In genomic region chr11:98731134-98731533, GRCm38 (mm10) we compare ENCODE assay signal across 8 mouse cellular contexts. TPM values are rescaled to one million over a fixed set of nuclear protein-coding genes. Genes with fewer than 3 reads are reported as not detected.
DNase-seq lines count a peak whose midpoint lies in the region; ATAC-seq and TF ChIP-seq lines count a peak whose summit lies in the region.

No protein-coding gene starts in this region.

- ATAC-seq in embryonic facial prominence, embryonic 12.5 days (ENCODE audit: insufficient number of reproducible peaks, insufficient read depth, low FRiP score, low TSS enrichment): no peak
- no peak for ATAC-seq in neural tube, embryonic 13.5 days (ENCODE audit: low read depth)
- no peak for ATAC-seq in neural tube, embryonic 15.5 days (ENCODE audit: low FRiP score)
- ATAC-seq in stomach, postnatal 0 days (ENCODE audit: low FRiP score, low TSS enrichment): no peak

- 0 out of 2 replicates have a peak overlapping the region, but pooled peaks have one; percentile 7 for H3K27ac ChIP-seq in embryonic facial prominence, embryonic 12.5 days
- no peak overlapping the region for H3K27ac ChIP-seq in embryonic facial prominence, embryonic 10.5 days (replicated peaks)
- H3K27ac ChIP-seq in neural tube, embryonic 13.5 days (replicated peaks): no peak overlapping the region
- H3K27ac ChIP-seq in neural tube, embryonic 15.5 days (replicated peaks): no peak overlapping the region
- H3K27ac ChIP-seq in stomach, postnatal 0 days (replicated peaks): peak overlapping the region; percentile 41; the same call in 1 of the 2 replicates

- no peak for DNase-seq in embryonic facial prominence, embryonic 10.5 days (ENCODE audit: low spot score)
- DNase-seq in layer of hippocampus, postnatal 10 days (ENCODE audit: low spot score in 2 of 2): peak; percentile 46 to 65
- no peak for DNase-seq in stomach, postnatal 0 days (ENCODE audit: low spot score)
- DNase-seq in spleen, postnatal 36 days (ENCODE audit: low spot score in 2 of 2): no peak
- DNase-seq in kidney, postnatal 14 days: no peak

- H3K9ac ChIP-seq in embryonic facial prominence, embryonic 12.5 days: no peak overlapping the region
- peak overlapping the region; percentile 13; the same call in 1 of the 2 replicates for H3K9ac ChIP-seq in neural tube, embryonic 13.5 days
- H3K9ac ChIP-seq in neural tube, embryonic 15.5 days (replicated peaks): no peak overlapping the region
- H3K9ac ChIP-seq in stomach, postnatal 0 days (ENCODE audit: low read length): no peak overlapping the region

- no peak for TF ChIP-seq EP300 in stomach, postnatal 0 days (optimal IDR thresholded peaks at IDR 0.05)

- TF ChIP-seq CTCF in stomach, postnatal 0 days (IDR thresholded peaks at IDR 0.05; ENCODE audit: low read depth): no peak

- peaks cover 17% of the 10 kb centered on the region; the same call in 1 of the 2 replicates for H3K36me3 ChIP-seq in embryonic facial prominence, embryonic 12.5 days
- H3K36me3 ChIP-seq in embryonic facial prominence, embryonic 10.5 days (replicated peaks): peaks cover 18% of the 10 kb centered on the region
- H3K36me3 ChIP-seq in neural tube, embryonic 13.5 days: peaks cover 12% of the 10 kb centered on the region
- H3K36me3 ChIP-seq in neural tube, embryonic 15.5 days: peaks cover 16% of the 10 kb centered on the region
- peaks cover 4% of the 10 kb centered on the region; the same call in 1 of the 2 replicates for H3K36me3 ChIP-seq in stomach, postnatal 0 days (ENCODE audit: control insufficient read depth, insufficient read depth, low read length)

- peaks cover 6% of the 10 kb centered on the region; the same call in 1 of the 2 replicates for H3K4me1 ChIP-seq in embryonic facial prominence, embryonic 12.5 days
- H3K4me1 ChIP-seq in embryonic facial prominence, embryonic 10.5 days: peaks cover 11% of the 10 kb centered on the region
- H3K4me1 ChIP-seq in neural tube, embryonic 13.5 days (replicated peaks): peaks cover 15% of the 10 kb centered on the region
- H3K4me1 ChIP-seq in neural tube, embryonic 15.5 days: peaks cover 17% of the 10 kb centered on the region
- no peaks in the 10 kb centered on the region for H3K4me1 ChIP-seq in stomach, postnatal 0 days (replicated peaks; ENCODE audit: control insufficient read depth, insufficient read depth)

- no peaks in the 10 kb centered on the region for H3K9me3 ChIP-seq in embryonic facial prominence, embryonic 12.5 days
- H3K9me3 ChIP-seq in embryonic facial prominence, embryonic 10.5 days: peaks cover 10% of the 10 kb centered on the region; the same call in 1 of the 2 replicates
- 0 out of 2 replicates have a peak, but pooled peaks cover 4% of the 10 kb centered on the region for H3K9me3 ChIP-seq in neural tube, embryonic 13.5 days
- no peaks in the 10 kb centered on the region for H3K9me3 ChIP-seq in neural tube, embryonic 15.5 days (replicated peaks)
- no peaks in the 10 kb centered on the region for H3K9me3 ChIP-seq in stomach, postnatal 0 days (ENCODE audit: control insufficient read depth, low read length)

- H3K4me3 ChIP-seq in embryonic facial prominence, embryonic 12.5 days: no peak overlapping the region
- no peak overlapping the region for H3K4me3 ChIP-seq in embryonic facial prominence, embryonic 10.5 days
- no peak overlapping the region for H3K4me3 ChIP-seq in neural tube, embryonic 13.5 days
- no peak overlapping the region for H3K4me3 ChIP-seq in neural tube, embryonic 15.5 days (replicated peaks)
- H3K4me3 ChIP-seq in stomach, postnatal 0 days (ENCODE audit: low read depth, low read length): no peak overlapping the region

- no peaks in the 10 kb centered on the region for H3K27me3 ChIP-seq in embryonic facial prominence, embryonic 12.5 days
- H3K27me3 ChIP-seq in embryonic facial prominence, embryonic 10.5 days (replicated peaks; ENCODE audit: low read depth, poor library complexity, severe bottlenecking): no peaks in the 10 kb centered on the region
- no peaks in the 10 kb centered on the region; the same call in 1 of the 2 replicates for H3K27me3 ChIP-seq in neural tube, embryonic 13.5 days
- H3K27me3 ChIP-seq in neural tube, embryonic 15.5 days (replicated peaks): no peaks in the 10 kb centered on the region
- no peaks in the 10 kb centered on the region for H3K27me3 ChIP-seq in stomach, postnatal 0 days (ENCODE audit: control insufficient read depth, insufficient read depth, low read length)

- no peak overlapping the region for H3K4me2 ChIP-seq in embryonic facial prominence, embryonic 12.5 days (replicated peaks)
- H3K4me2 ChIP-seq in neural tube, embryonic 13.5 days: no peak overlapping the region
- no peak overlapping the region for H3K4me2 ChIP-seq in neural tube, embryonic 15.5 days
- no peak overlapping the region for H3K4me2 ChIP-seq in stomach, postnatal 0 days (replicated peaks; ENCODE audit: low read depth)

- 56% methylated on average over 5 of the region's 5 CpGs for WGBS in embryonic facial prominence, embryonic 12.5 days
- 67% methylated on average over 5 of the region's 5 CpGs for WGBS in embryonic facial prominence, embryonic 10.5 days
- WGBS in neural tube, embryonic 13.5 days: 55% methylated on average over 5 of the region's 5 CpGs
- 53% methylated on average over 5 of the region's 5 CpGs for WGBS in neural tube, embryonic 15.5 days
- WGBS in stomach, postnatal 0 days: 37% methylated on average over 5 of the region's 5 CpGs

RNA-seq across cellular contexts. Expression of gene Med24, which starts 1.9 kb away (rescaled TPM):
- 70.4 and 73.6 TPM in 2 replicates for polyA plus RNA-seq in embryonic facial prominence, embryonic 12.5 days (2016; fragmentation: Nextera tagmentation; extraction: Ambion mirVana)
- 73.9 and 78.1 TPM in 2 replicates for polyA plus RNA-seq in embryonic facial prominence, embryonic 10.5 days (2016; fragmentation: Nextera tagmentation; extraction: Ambion mirVana)
- 62.3 and 69.1 TPM in 2 replicates for polyA plus RNA-seq in neural tube, embryonic 13.5 days (2015; fragmentation: Nextera tagmentation; extraction: Ambion mirVana)
- polyA plus RNA-seq in neural tube, embryonic 15.5 days (2015; fragmentation: Nextera tagmentation; extraction: Ambion mirVana): 59.6 and 60.9 TPM in 2 replicates
- 100 to 1,000 TPM in 1 of 2 experiments, 10 to 100 TPM in 1; 93.8 to 103 TPM for total RNA-seq in layer of hippocampus, postnatal 10 days (2021)
- polyA plus RNA-seq in stomach, postnatal 0 days (2015; fragmentation: Nextera tagmentation; extraction: Ambion mirVana): 16.5 and 18.7 TPM in 2 replicates

RNA-seq across cellular contexts. Expression of gene Thra, which starts 9.3 kb away (rescaled TPM):
- 29.1 and 34.3 TPM in 2 replicates for polyA plus RNA-seq in embryonic facial prominence, embryonic 12.5 days (2016; fragmentation: Nextera tagmentation; extraction: Ambion mirVana)
- 8.8 and 9.1 TPM in 2 replicates for polyA plus RNA-seq in embryonic facial prominence, embryonic 10.5 days (2016; fragmentation: Nextera tagmentation; extraction: Ambion mirVana)
- 89.5 and 94.4 TPM in 2 replicates for polyA plus RNA-seq in neural tube, embryonic 13.5 days (2015; fragmentation: Nextera tagmentation; extraction: Ambion mirVana)
- 104 and 125 TPM in 2 replicates for polyA plus RNA-seq in neural tube, embryonic 15.5 days (2015; fragmentation: Nextera tagmentation; extraction: Ambion mirVana)
- total RNA-seq in layer of hippocampus, postnatal 10 days (2021): 1,000 to 10,000 TPM; 1,331 to 1,411 TPM
- 24.0 and 24.5 TPM in 2 replicates for polyA plus RNA-seq in stomach, postnatal 0 days (2015; fragmentation: Nextera tagmentation; extraction: Ambion mirVana)

RNA-seq across cellular contexts. Expression of gene Csf3, which starts 30.1 kb away (rescaled TPM):
- not detected in 2 replicates for polyA plus RNA-seq in embryonic facial prominence, embryonic 12.5 days (2016; fragmentation: Nextera tagmentation; extraction: Ambion mirVana)
- not detected in 2 replicates for polyA plus RNA-seq in embryonic facial prominence, embryonic 10.5 days (2016; fragmentation: Nextera tagmentation; extraction: Ambion mirVana)
- not detected in 2 replicates for polyA plus RNA-seq in neural tube, embryonic 13.5 days (2015; fragmentation: Nextera tagmentation; extraction: Ambion mirVana)
- polyA plus RNA-seq in neural tube, embryonic 15.5 days (2015; fragmentation: Nextera tagmentation; extraction: Ambion mirVana): not detected in 2 replicates
- total RNA-seq in layer of hippocampus, postnatal 10 days (2021): not detected
- 0.08 and 0.11 TPM in 2 replicates for polyA plus RNA-seq in stomach, postnatal 0 days (2015; fragmentation: Nextera tagmentation; extraction: Ambion mirVana)

RNA-seq across cellular contexts. Expression of gene Nr1d1, which starts 44.0 kb away (rescaled TPM):
- 1.6 and 1.7 TPM in 2 replicates for polyA plus RNA-seq in embryonic facial prominence, embryonic 12.5 days (2016; fragmentation: Nextera tagmentation; extraction: Ambion mirVana)
- 1.1 and 1.8 TPM in 2 replicates for polyA plus RNA-seq in embryonic facial prominence, embryonic 10.5 days (2016; fragmentation: Nextera tagmentation; extraction: Ambion mirVana)
- polyA plus RNA-seq in neural tube, embryonic 13.5 days (2015; fragmentation: Nextera tagmentation; extraction: Ambion mirVana): 3.4 and 3.6 TPM in 2 replicates
- 3.8 and 4.0 TPM in 2 replicates for polyA plus RNA-seq in neural tube, embryonic 15.5 days (2015; fragmentation: Nextera tagmentation; extraction: Ambion mirVana)
- 10 to 100 TPM; 39.1 to 41.5 TPM for total RNA-seq in layer of hippocampus, postnatal 10 days (2021)
- polyA plus RNA-seq in stomach, postnatal 0 days (2015; fragmentation: Nextera tagmentation; extraction: Ambion mirVana): 7.5 and 7.9 TPM in 2 replicates

RNA-seq across cellular contexts. Expression of gene Psmd3, which starts 48.8 kb away (rescaled TPM):
- polyA plus RNA-seq in embryonic facial prominence, embryonic 12.5 days (2016; fragmentation: Nextera tagmentation; extraction: Ambion mirVana): 246 and 248 TPM in 2 replicates
- polyA plus RNA-seq in embryonic facial prominence, embryonic 10.5 days (2016; fragmentation: Nextera tagmentation; extraction: Ambion mirVana): 249 and 262 TPM in 2 replicates
- 177 and 181 TPM in 2 replicates for polyA plus RNA-seq in neural tube, embryonic 13.5 days (2015; fragmentation: Nextera tagmentation; extraction: Ambion mirVana)
- polyA plus RNA-seq in neural tube, embryonic 15.5 days (2015; fragmentation: Nextera tagmentation; extraction: Ambion mirVana): 185 and 191 TPM in 2 replicates
- total RNA-seq in layer of hippocampus, postnatal 10 days (2021): 100 to 1,000 TPM; 127 to 130 TPM
- polyA plus RNA-seq in stomach, postnatal 0 days (2015; fragmentation: Nextera tagmentation; extraction: Ambion mirVana): 120 and 122 TPM in 2 replicates

Comparison
In these comparisons a context has a peak if more than half of its experiments do, and no peak if none do; other contexts are left out.
1. H3K27ac ChIP-seq: peak in embryonic facial prominence, embryonic 12.5 days (single experiment) and stomach, postnatal 0 days (single experiment); none in embryonic facial prominence, embryonic 10.5 days (single experiment), neural tube, embryonic 13.5 days (single experiment) and neural tube, embryonic 15.5 days (single experiment).
2. DNase-seq: peak in layer of hippocampus, postnatal 10 days (2 of 2); none in embryonic facial prominence, embryonic 10.5 days (single experiment), stomach, postnatal 0 days (single experiment), spleen, postnatal 36 days (0 of 2) and kidney, postnatal 14 days (single experiment).